Mouse (Mus musculus): ENCODE data around the gene Rtl1. TPM values are rescaled to one million over a fixed set of nuclear protein-coding genes. Genes with fewer than 3 reads are reported as not detected.

The Rtl1 gene
- polyA plus RNA-seq (2017; shearing (Covaris generic)) = not detected

DNA sequence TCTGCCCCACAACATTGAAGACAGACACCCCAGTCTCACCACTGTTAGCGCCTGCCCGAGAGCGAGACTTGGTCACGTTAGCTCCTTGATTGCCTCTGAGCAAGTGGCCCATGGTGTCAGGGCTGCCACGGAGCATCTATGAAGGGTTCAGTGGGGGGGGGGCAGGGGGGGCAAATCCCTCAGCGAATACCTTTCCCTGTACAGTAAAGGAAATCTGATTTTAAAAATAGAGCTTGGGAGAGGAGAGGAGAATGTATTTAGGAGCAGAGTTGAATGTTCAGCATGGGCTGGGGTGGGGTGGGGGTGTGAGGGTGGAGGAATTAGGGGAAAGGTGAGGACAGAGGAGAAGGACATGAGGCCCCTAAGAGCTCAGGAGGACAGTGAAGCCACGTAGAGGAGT is at the start of gene Rtl1:
Gene Rtl1, minus strand, starts transcription at position 101 of the 400 bp plus-strand sequence.

Other genes starting within 250 kb of the Rtl1 start
- gene Dlk1, start 147.5 kb downstream of the Rtl1 start, polyA plus RNA-seq (2017; shearing (Covaris generic)) = not detected

Data from activated CD4-positive, CD25-positive, alpha-beta regulatory T cell, adult 9 weeks (primary cell).